Mouse (Mus musculus): Measurements from ENCODE around the gene Olig3.

- TF ChIP-seq CTCF (IDR thresholded peaks at IDR 0.05; ENCODE audit: extremely low read depth, insufficient read depth, insufficient read length, insufficient replicate concordance) (no peak), POLR2A (IDR thresholded peaks at IDR 0.05; ENCODE audit: low read depth, low read length) (no peak)
Observed at GRCm38 (mm10) chr10:19356720-19357641, 648 bp downstream of the Olig3 start.

Data from spleen, adult 2 months (tissue).